Mouse (Mus musculus) thymus, adult 2 months (tissue): ENCODE data around the gene Olfr340. TPM values are rescaled to one million over a fixed set of nuclear protein-coding genes. Genes with fewer than 3 reads are reported as not detected.
"Not testable (repeated sequence)": the region's sequence is repeated elsewhere in the genome, so short reads cannot be mapped to it uniquely, and the experiment has no call there.

Experiments
- DNase-seq: peaks from one replicate; pipeline ENCODE4 v3.0.0; 2021
- H3K27ac ChIP-seq: fragments of 200-500 bp; 2 replicates; pipeline ENCODE4 v1.5.1; 2012; ENCODE audit warnings: low read length, control low read depth; ENCODE audit not compliant: control insufficient read depth, insufficient read depth
- H3K27me3 ChIP-seq: fragments of 200-500 bp; 2 replicates; pipeline ENCODE4 v1.6.1; 2012; ENCODE audit warnings: mild to moderate bottlenecking, low read length, moderate library complexity, mixed read lengths; ENCODE audit not compliant: control insufficient read depth, insufficient read depth
- H3K36me3 ChIP-seq: fragments of 200-500 bp; 2 replicates; pipeline ENCODE4 v1.6.1; 2012; ENCODE audit warnings: mild to moderate bottlenecking, low read length, moderate library complexity; ENCODE audit not compliant: control insufficient read depth, insufficient read depth
- H3K4me1 ChIP-seq: fragments of 200-500 bp; replicated peaks from 2 replicates; pipeline ENCODE4 v1.6.1; 2012; ENCODE audit warnings: low read length; ENCODE audit not compliant: control insufficient read depth, insufficient read depth
- H3K4me3 ChIP-seq: fragments of 200-500 bp; 2 replicates; pipeline ENCODE4 v1.5.1; 2012; ENCODE audit warnings: mild to moderate bottlenecking, low read length, control low read depth, moderate library complexity; ENCODE audit not compliant: control insufficient read depth, insufficient read depth
- CTCF ChIP-seq: fragments of 200-500 bp; IDR thresholded peaks from 2 replicates; pipeline ENCODE4 v1.5.1; 2012; ENCODE audit warnings: mild to moderate bottlenecking, control low read depth, low read length, moderate library complexity, borderline replicate concordance; ENCODE audit not compliant: control insufficient read depth, poor library complexity, insufficient read depth; ENCODE audit errors: extremely low read depth
- POLR2A ChIP-seq: fragments of 200-500 bp; IDR thresholded peaks from 2 replicates; pipeline ENCODE4 v1.6.1; 2012; ENCODE audit warnings: mild to moderate bottlenecking, low read length, control low read depth, moderate library complexity; ENCODE audit not compliant: control insufficient read depth, poor library complexity, insufficient read depth; ENCODE audit errors: extremely low read depth
- WGBS: fragments of 180-500 bp; shearing (Covaris S2); methylation state at CpG from one replicate; pipeline ENCODE4 v1.1.7; 2018; 5-methylcytosine and 5-hydroxymethylcytosine counted together
- polyA plus RNA-seq: library from polyadenylated mRNA; depleted of rRNA; stranded (reverse); fragments of >200 nt; gene quantifications from 2 replicates; pipeline ENCODE4 v1.2.3, GENCODE M21; 2012; rRNA removed

The Olfr340 gene
- not detected in 2 replicates for polyA plus RNA-seq

DNA sequence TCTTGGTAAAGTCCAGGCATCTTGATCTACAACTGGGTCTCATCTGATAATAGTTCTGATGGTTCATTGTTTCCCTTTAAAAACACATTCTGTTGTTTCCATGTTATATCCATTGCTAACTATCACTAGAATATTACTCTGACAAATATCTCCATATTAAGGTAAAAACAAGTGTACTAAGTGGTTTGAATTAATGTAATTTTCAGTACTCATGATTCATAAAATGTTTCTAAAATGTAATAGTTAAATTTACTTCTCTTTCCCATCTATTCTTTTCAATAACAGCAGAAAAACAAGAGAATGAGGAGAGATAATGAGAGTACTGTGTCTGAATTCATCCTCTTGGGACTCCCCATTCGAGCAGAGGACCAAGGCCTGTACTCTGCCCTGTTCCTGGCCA is at the start of gene Olfr340:
Gene Olfr340 (plus strand): TSS at position 301 of the 400 bp plus-strand sequence.
- WGBS, result 53% methylated on average over 1 of the region's 1 CpGs
- no peaks in the 10 kb centered on the region for H3K27me3 ChIP-seq
- no peak within 1 kb of the TSS for H3K27ac ChIP-seq
- no peak within 1 kb of the TSS for H3K4me3 ChIP-seq
- TF ChIP-seq CTCF, result no peak
- TF ChIP-seq POLR2A, result no peak
- H3K4me1 ChIP-seq, result no peaks in the 10 kb centered on the region
- DNase-seq, result no peak
- no peaks in the 10 kb centered on the region for H3K36me3 ChIP-seq

DNA sequence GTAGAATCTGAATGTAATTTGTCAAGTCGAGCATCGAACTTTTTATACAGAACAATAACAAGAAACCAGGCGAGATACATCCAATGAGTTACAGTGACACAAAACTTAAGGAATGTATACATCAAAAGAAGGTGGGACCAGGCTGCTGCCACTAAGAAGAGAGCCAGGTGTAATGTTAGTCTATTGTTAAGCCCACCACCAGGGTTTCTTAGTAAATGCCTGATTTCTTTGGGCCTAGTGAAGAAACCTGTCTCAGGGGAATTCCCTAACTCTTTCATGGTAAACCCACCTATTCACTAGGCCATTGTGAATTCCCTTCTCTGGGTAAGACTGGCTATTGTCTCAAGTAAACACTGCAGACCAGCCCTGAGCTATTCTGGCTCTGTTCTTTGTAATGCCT is 37.2 kb upstream of the Olfr340 start:
- H3K27ac ChIP-seq, H3K4me1 ChIP-seq, H3K4me3 ChIP-seq, H3K27me3 ChIP-seq, DNase-seq, H3K36me3 ChIP-seq: not testable (repeated sequence)
- WGBS, result 84% methylated on average over 3 of the region's 3 CpGs

- not testable (repeated sequence) for H3K27me3 ChIP-seq, DNase-seq, H3K4me1 ChIP-seq, H3K36me3 ChIP-seq, H3K4me3 ChIP-seq, H3K27ac ChIP-seq
- 90% methylated on average over 7 of the region's 7 CpGs for WGBS
Observed at GRCm38 (mm10) chr2:36415591-36415990, 36.8 kb upstream of the Olfr340 start.

DNA sequence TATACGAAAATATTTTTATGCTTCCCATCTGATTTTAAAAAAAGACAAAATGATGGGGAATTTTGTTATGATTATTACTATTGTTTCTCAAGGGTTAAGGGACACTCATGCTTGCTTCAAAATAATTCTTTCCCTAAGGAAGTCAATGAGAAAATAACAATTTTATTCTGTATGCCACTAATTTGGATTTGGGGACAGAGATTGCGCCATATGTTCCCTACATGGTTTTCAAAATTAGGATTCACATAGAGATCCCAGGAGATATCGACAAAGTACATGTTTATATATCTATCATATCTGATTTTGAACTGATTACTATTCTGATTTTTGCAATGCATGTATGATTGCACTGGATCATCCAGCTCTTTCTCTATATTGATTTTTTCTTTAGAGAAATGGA is 33.7 kb upstream of the Olfr340 start, which contains the start of gene Olfr339:
Gene Olfr339 (plus strand): TSS at position 301 of the 400 bp plus-strand sequence.
- no peak within 1 kb of the TSS for H3K27ac ChIP-seq
- TF ChIP-seq CTCF (no peak), POLR2A (no peak)
- DNase-seq, result no peak
- H3K4me3 ChIP-seq, result no peak within 1 kb of the TSS
- no peaks in the 10 kb centered on the region for H3K36me3 ChIP-seq
- 92% methylated on average over 3 of the region's 3 CpGs for WGBS
- H3K27me3 ChIP-seq, result no peaks in the 10 kb centered on the region
- H3K4me1 ChIP-seq, result no peaks in the 10 kb centered on the region

DNA sequence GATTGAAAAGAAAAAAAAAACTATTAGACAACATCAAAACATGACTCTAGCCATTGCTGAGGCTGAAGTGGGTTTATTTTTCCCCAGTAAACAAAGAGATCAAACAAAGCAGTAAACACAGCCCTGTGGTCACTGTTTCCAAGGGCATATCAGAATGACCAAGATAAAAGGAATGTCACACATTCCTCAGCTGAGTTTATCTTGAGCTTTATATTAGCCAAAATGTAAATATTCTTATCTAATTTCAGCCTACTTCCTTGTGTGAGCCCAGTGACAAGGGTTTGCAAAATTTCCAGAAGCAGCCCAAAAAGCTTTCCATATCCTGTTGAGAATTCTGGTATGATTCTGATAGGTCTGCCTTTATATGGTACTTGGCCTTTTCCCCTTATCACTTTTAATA is 21.2 kb downstream of the Olfr340 start:
- Histone ChIP-seq H3K36me3 (no peaks in the 10 kb centered on the region), H3K4me1 (no peaks in the 10 kb centered on the region), H3K27me3 (no peaks in the 10 kb centered on the region), H3K4me3 (no peak overlapping the region), H3K27ac (no peak overlapping the region)
- TF ChIP-seq POLR2A (no peak), CTCF (no peak)
- DNase-seq, result no peak

DNA sequence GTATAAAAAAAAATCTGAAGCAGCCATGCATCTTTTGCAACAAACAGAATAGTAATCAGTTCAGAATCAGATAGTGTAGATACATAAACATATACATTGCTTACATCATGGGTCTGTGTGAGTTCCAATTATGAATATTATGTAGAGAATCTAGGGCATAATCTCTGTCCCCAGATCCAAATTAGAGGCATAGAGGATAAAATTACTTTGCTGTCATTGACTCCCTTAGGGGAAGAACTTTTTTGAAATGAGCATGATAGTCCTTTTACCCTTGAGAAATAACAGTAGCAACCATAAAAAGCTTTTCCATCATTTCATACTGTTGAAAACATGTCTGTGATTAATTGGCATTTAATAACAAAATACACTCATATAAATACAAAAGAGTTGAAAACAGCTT is 30.0 kb downstream of the Olfr340 start, which contains the start of gene Olfr341:
Gene Olfr341 (minus strand): TSS at position 101 of the 400 bp plus-strand sequence.
- H3K4me1 ChIP-seq, result no peaks in the 10 kb centered on the region
- H3K27me3 ChIP-seq, result no peaks in the 10 kb centered on the region
- DNase-seq, result no peak
- no peaks in the 10 kb centered on the region for H3K36me3 ChIP-seq
- H3K4me3 ChIP-seq, result no peak within 1 kb of the TSS
- TF ChIP-seq POLR2A (no peak), CTCF (no peak)
- H3K27ac ChIP-seq, result no peak within 1 kb of the TSS

Other genes starting within 250 kb of the Olfr340 start
- 12.7 and 15.0 TPM in 2 replicates for gene Ptgs1, start 222.2 kb upstream of the Olfr340 start, polyA plus RNA-seq
- gene Olfr338, start 79.1 kb upstream of the Olfr340 start, polyA plus RNA-seq, result not detected in 2 replicates
- gene Olfr339, start 33.6 kb upstream of the Olfr340 start, polyA plus RNA-seq, result not detected in 2 replicates
- gene Olfr341, start 29.9 kb downstream of the Olfr340 start, polyA plus RNA-seq, result not detected in 2 replicates
- not detected in 2 replicates for gene Olfr342, start 72.4 kb downstream of the Olfr340 start, polyA plus RNA-seq
- not detected in 2 replicates for gene Olfr344, start 114.1 kb downstream of the Olfr340 start, polyA plus RNA-seq
- not detected in 2 replicates for gene Olfr345, start 187.5 kb downstream of the Olfr340 start, polyA plus RNA-seq
- gene Olfr346, start 233.2 kb downstream of the Olfr340 start, polyA plus RNA-seq, result not detected in 2 replicates